Mouse (Mus musculus): Measurements from ENCODE around the gene Pisd. TPM values are rescaled to one million over a fixed set of nuclear protein-coding genes. Genes with fewer than 3 reads are reported as not detected.

The Pisd gene
- polyA plus RNA-seq, 1 experiment from 2014 or later: 114 TPM

DNA sequence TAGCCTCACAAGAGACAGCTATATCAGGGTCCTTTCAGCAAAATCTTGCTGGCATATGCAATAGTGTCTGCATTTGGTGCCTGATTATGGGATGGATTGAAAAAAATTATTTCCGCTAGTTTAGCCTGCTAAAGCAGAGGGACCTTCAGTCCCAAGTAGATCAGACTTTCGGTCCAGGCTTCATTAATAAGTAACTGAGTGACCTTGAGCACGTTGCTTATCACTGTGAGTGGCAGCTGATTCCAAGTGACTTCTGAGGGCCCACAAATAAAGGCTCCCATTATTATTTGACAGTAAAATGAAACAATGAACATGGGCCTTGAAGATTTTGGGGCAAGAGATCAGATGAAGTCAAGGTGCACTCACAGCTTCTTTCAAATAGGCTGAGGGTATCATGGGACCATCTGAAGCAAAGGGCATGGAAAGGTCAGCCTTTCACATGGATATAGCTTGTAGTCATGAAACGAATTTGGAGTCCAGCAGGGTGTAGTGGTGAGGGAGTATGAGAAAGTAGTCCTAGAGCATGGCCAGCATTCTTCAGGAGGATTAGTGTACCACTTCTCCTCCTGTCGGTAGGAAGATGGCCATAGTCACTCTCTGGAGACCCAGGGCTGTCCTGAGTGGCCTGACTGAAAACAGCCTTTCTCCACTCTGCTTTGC, 88.1 kb downstream of the Pisd start:
- WGBS: 47% methylated on average over 5 of the region's 5 CpGs
- ATAC-seq: peak; percentile 96
- no peaks in the 10 kb centered on the region for H3K36me3 ChIP-seq (ENCODE audit: control insufficient read depth, insufficient read depth, low read length)

DNA sequence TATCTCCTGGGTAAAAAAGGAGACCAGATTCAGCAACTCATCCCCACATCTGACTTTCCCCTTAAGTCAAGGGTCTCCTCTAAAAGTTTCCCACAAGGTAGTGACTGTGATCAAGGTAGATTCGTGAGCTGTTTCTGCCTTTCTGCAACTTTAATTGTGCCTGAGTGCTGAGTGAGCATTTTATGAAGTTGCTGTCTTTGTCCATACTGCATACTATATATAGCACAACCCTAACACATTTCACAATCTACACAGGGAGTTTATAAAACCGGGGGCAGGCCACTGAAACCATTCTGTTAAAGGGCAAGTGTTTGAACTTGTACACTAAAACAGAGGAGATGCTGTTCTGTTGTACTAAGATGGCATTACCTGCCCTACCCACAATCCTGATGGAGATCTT, 92.0 kb downstream of the Pisd start:
- H3K9ac ChIP-seq (ENCODE audit: low read depth, low read length): no peak overlapping the region; the same call in 1 of the 2 replicates
- no peak overlapping the region for H3K4me3 ChIP-seq (ENCODE audit: low read length)
- no peak for ATAC-seq
- H3K4me1 ChIP-seq (ENCODE audit: control insufficient read depth, insufficient read depth, low read length): no peaks in the 10 kb centered on the region
- H3K36me3 ChIP-seq (ENCODE audit: control insufficient read depth, insufficient read depth, low read length): no peaks in the 10 kb centered on the region
- 53% methylated on average over 2 of the region's 2 CpGs for WGBS
- H3K9me3 ChIP-seq (ENCODE audit: control insufficient read depth, low read length): no peaks in the 10 kb centered on the region
- no peak overlapping the region for H3K4me2 ChIP-seq (ENCODE audit: low read depth, low read length)
- H3K27ac ChIP-seq (ENCODE audit: low read length): no peak overlapping the region
- no peaks in the 10 kb centered on the region for H3K27me3 ChIP-seq (replicated peaks; ENCODE audit: control insufficient read depth, insufficient read depth, low read length)

More for the DNA sequence above, 88.1 kb downstream of the Pisd start:
- no peak overlapping the region for H3K9ac ChIP-seq (ENCODE audit: low read depth, low read length)
- H3K9me3 ChIP-seq (ENCODE audit: control insufficient read depth, low read length): no peaks in the 10 kb centered on the region
- no peaks in the 10 kb centered on the region for H3K27me3 ChIP-seq (replicated peaks; ENCODE audit: control insufficient read depth, insufficient read depth, low read length)
- peak overlapping the region; percentile 71 for H3K27ac ChIP-seq (ENCODE audit: low read length)
- no peak overlapping the region for H3K4me2 ChIP-seq (ENCODE audit: low read depth, low read length)
- no peaks in the 10 kb centered on the region for H3K4me1 ChIP-seq (ENCODE audit: control insufficient read depth, insufficient read depth, low read length)
- H3K4me3 ChIP-seq (ENCODE audit: low read length): no peak overlapping the region

Other genes with a start within 250 kb of the Pisd start
- gene Yes1, start 174.5 kb downstream of the Pisd start, polyA plus RNA-seq (2015; fragmentation: Nextera tagmentation; extraction: Ambion mirVana): 26.9 and 30.1 TPM in 2 replicates
- not detected in 2 replicates for gene Gm20671, start 41.5 kb upstream of the Pisd start, polyA plus RNA-seq (2015; fragmentation: Nextera tagmentation; extraction: Ambion mirVana)
- 8.8 and 10.1 TPM in 2 replicates for gene Prr14l, start 68.6 kb upstream of the Pisd start, polyA plus RNA-seq (2015; fragmentation: Nextera tagmentation; extraction: Ambion mirVana)
- gene Depdc5, start 78.1 kb upstream of the Pisd start, polyA plus RNA-seq (2015; fragmentation: Nextera tagmentation; extraction: Ambion mirVana): 13.5 and 14.6 TPM in 2 replicates
- gene Ywhah, start 233.2 kb upstream of the Pisd start, polyA plus RNA-seq (2015; fragmentation: Nextera tagmentation; extraction: Ambion mirVana): 408 and 430 TPM in 2 replicates